Mouse (Mus musculus) olfactory bulb, adult 2 months (tissue): ENCODE results near the gene Slc12a5.

Experiments
- CTCF ChIP-seq: fragments of 200-500 bp; IDR thresholded peaks from 2 replicates; pipeline ENCODE4 v1.5.1; 2012; ENCODE audit warnings: low read depth, mild to moderate bottlenecking, low read length, moderate library complexity; ENCODE audit not compliant: insufficient read depth
- POLR2A ChIP-seq: fragments of 200-500 bp; IDR thresholded peaks from 2 replicates; pipeline ENCODE4 v1.6.1; 2012; ENCODE audit warnings: mild to moderate bottlenecking, low read depth, low read length, moderate library complexity; ENCODE audit not compliant: insufficient read depth

DNA sequence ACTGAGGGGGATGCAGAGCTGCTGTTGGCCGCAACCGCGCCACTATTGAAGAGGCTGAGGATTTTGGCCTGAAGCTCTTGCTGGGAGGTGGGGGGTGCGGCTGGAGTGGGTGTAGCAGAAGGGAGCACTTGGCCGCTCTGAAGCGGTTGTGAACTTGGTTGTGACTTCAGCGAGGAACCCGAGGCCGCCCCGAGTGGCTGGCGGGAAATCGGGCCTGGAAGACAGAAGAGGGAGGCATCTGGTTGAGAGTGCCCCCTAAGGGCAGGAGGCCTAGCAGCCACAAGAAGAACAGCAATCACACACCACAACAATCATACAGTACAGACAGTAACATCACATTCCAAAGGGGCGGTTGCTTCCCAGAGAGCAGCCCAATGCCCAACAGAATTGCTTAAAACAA, 41.4 kb downstream of the Slc12a5 start:
- TF ChIP-seq CTCF (no peak), POLR2A (no peak)
